Mouse (Mus musculus) erythroblast, embryonic 14.5 days (primary cell): ENCODE measurements around the gene Hnrnph1.

Source experiments
- GATA1 ChIP-seq: IDR thresholded peaks from 2 replicates; pipeline ENCODE4 v1.6.1; 2012; ENCODE audit warnings: low read length, inconsistent platforms, mixed read lengths
- TAL1 ChIP-seq: IDR thresholded peaks from 3 replicates; pipeline ENCODE4 v1.6.1; 2012; ENCODE audit warnings: low read length, inconsistent platforms, mixed read lengths

- TF ChIP-seq GATA1 (no peak), TAL1 (no peak)
Observed at GRCm38 (mm10) chr11:50417856-50418255, 41.1 kb downstream of the Hnrnph1 start.
